Mouse (Mus musculus) limb, embryonic 14.5 days (tissue): ENCODE results near the gene Icos. TPM values are rescaled to one million over a fixed set of nuclear protein-coding genes. Genes with fewer than 3 reads are reported as not detected.

Experiments used
- ATAC-seq: fragments of 200-750 bp; cut with Nextera tagmentation; 2 replicates; pipeline ENCODE4 v1.8.0; 2017; ENCODE audit warnings: low read depth, moderate number of reproducible peaks, moderate TSS enrichment; ENCODE audit not compliant: low FRiP score
- DNase-seq: peaks from one replicate; pipeline ENCODE4 v3.0.0-alpha.2; 2015; ENCODE audit warnings: low spot score
- H3K27ac ChIP-seq: fragments of 300-500 bp; sonication (generic); replicated peaks from 2 replicates; pipeline ENCODE4 v1.5.1; 2014; ENCODE audit warnings: low read depth, mild to moderate bottlenecking, low read length, moderate library complexity, mixed read lengths
- H3K27me3 ChIP-seq: fragments of 300-500 bp; sonication (generic); 2 replicates; pipeline ENCODE4 v1.6.1; 2014; ENCODE audit warnings: low read length, mixed read lengths; ENCODE audit not compliant: control insufficient read depth, insufficient read depth
- H3K36me3 ChIP-seq: fragments of 300-500 bp; sonication (generic); 2 replicates; pipeline ENCODE4 v1.6.1; 2014; ENCODE audit warnings: mild to moderate bottlenecking, low read length, moderate library complexity, mixed read lengths; ENCODE audit not compliant: control insufficient read depth, insufficient read depth
- H3K4me1 ChIP-seq: fragments of 300-500 bp; sonication (generic); 2 replicates; pipeline ENCODE4 v1.6.1; 2014; ENCODE audit warnings: antibody characterized with exemption, low read length, mixed read lengths; ENCODE audit not compliant: control insufficient read depth, insufficient read depth
- H3K4me2 ChIP-seq: fragments of 300-500 bp; sonication (generic); replicated peaks from 2 replicates; pipeline ENCODE4 v1.6.1; 2014; ENCODE audit warnings: low read depth, mild to moderate bottlenecking, low read length, moderate library complexity; ENCODE audit not compliant: severe bottlenecking
- H3K4me3 ChIP-seq: fragments of 300-500 bp; sonication (generic); replicated peaks from 2 replicates; pipeline ENCODE4 v1.5.1; 2014; ENCODE audit warnings: low read length
- H3K9ac ChIP-seq: fragments of 300-500 bp; sonication (generic); 2 replicates; pipeline ENCODE4 v1.6.1; 2014; ENCODE audit warnings: mild to moderate bottlenecking, low read depth, low read length, moderate library complexity; ENCODE audit not compliant: severe bottlenecking
- H3K9me3 ChIP-seq: fragments of 300-500 bp; sonication (generic); 2 replicates; pipeline ENCODE4 v1.6.1; 2016; ENCODE audit warnings: low read length; ENCODE audit not compliant: control insufficient read depth
- POLR2A ChIP-seq: fragments of 200-500 bp; IDR thresholded peaks from 2 replicates; pipeline ENCODE4 v1.8.0; 2012; ENCODE audit warnings: inconsistent platforms, mild to moderate bottlenecking, moderate library complexity, borderline replicate concordance; ENCODE audit not compliant: insufficient read depth, insufficient read length; ENCODE audit errors: extremely low read depth
- WGBS: fragments of 180-500 bp; shearing (Covaris S2); extraction: QIAGEN DNeasy Blood & Tissue Kit; methylation state at CpG from one replicate; pipeline ENCODE4 v1.1.7; 2014; 5-methylcytosine and 5-hydroxymethylcytosine counted together
- polyA plus RNA-seq, 2 experiments: library from polyadenylated mRNA; depleted of rRNA in 1 of 2; stranded (reverse) in 1 of 2; unstranded in 1 of 2; fragments of >200 nt; fragmentation: Nextera tagmentation in 1 of 2; extraction: Ambion mirVana in 1 of 2; gene quantifications; 2 replicates each; pipeline versions ENCODE4 v1.2.1 to v1.2.3; 2012 to 2014

Gene Icos
- polyA plus RNA-seq, 2 experiments, result 0.62 to 0.65 TPM

DNA sequence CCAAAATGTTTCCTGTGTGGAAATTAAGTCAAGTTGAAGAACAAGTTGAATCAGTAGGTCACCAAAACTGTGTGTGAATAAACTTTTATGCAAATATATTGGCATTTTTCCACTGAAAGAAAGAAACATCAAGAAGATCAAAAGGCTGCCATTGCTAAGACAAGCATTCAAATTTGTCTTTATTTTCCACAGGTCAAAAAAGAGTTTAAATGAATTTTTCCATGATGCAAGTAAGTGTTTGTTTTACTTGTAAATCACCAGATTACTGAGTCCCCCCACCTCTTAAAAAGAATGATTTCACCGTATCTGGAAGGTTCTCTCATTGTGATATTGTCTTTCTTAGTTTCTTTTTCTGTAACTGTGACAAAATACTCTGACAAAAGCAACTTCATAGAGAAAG is 57.5 kb downstream of the Icos start:
- no peak overlapping the region for H3K4me2 ChIP-seq
- H3K9ac ChIP-seq, result no peak overlapping the region
- no peak for TF ChIP-seq POLR2A
- no peaks in the 10 kb centered on the region for H3K27me3 ChIP-seq
- DNase-seq (no peak), ATAC-seq (no peak)
- 76% methylated on average over 1 of the region's 1 CpGs for WGBS
- H3K4me1 ChIP-seq, result no peaks in the 10 kb centered on the region
- no peaks in the 10 kb centered on the region for H3K36me3 ChIP-seq
- no peak overlapping the region for H3K27ac ChIP-seq
- no peaks in the 10 kb centered on the region for H3K9me3 ChIP-seq
- H3K4me3 ChIP-seq, result no peak overlapping the region

DNA sequence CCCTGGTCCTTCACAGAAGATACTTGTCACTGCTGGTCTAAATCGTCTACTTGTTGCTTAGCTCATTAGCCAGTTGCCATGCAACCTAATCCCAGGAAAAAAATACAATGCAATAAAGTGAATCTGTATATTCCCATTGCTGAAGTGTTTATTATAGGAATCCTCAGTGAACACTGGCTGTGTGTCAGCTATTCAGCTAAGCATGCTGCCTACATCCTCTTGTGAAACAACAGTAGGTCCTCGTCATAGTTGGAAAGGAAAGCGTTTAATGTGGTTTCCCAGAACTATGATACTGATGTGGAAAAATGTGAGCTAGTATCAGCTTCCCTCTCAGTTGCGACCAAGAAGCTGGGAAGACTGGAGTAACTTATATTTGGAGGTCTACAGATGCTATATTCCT is 60.5 kb downstream of the Icos start:
- Histone ChIP-seq H3K4me1 (peaks cover 8% of the 10 kb centered on the region), H3K9ac (no peak overlapping the region), H3K27ac (no peak overlapping the region), H3K4me2 (no peak overlapping the region), H3K27me3 (no peaks in the 10 kb centered on the region), H3K4me3 (no peak overlapping the region), H3K36me3 (no peaks in the 10 kb centered on the region), H3K9me3 (no peaks in the 10 kb centered on the region)
- WGBS, result 65% methylated on average over 4 of the region's 4 CpGs
- DNase-seq (peak; percentile 45), ATAC-seq (peak; percentile 70)
- TF ChIP-seq POLR2A, result no peak

DNA sequence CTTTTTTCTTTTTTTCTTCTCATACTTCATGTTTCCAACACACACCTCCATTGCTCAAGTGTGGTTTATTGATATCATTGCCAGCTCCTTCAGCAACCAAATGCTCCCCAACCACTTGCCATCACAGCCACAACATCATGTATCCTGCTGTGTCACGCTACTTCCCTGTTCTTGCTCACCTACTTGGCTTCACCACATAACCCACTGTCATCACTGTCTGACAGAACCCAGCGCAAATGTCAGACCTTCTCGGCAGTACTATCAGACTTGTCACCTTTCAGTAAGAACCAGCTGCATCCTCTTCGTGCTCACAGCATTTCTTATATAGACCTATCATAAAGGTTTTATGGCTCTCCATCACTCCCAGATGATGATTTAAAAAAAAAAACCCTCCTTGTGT is 61.6 kb downstream of the Icos start:
- Histone ChIP-seq H3K9me3 (no peaks in the 10 kb centered on the region), H3K36me3 (no peaks in the 10 kb centered on the region), H3K9ac (no peak overlapping the region), H3K27ac (no peak overlapping the region), H3K4me3 (no peak overlapping the region), H3K27me3 (no peaks in the 10 kb centered on the region), H3K4me2 (no peak overlapping the region), H3K4me1 (peaks cover 13% of the 10 kb centered on the region)
- DNase-seq (no peak), ATAC-seq (no peak)
- WGBS, result 74% methylated on average over 4 of the region's 4 CpGs
- no peak for TF ChIP-seq POLR2A

DNA sequence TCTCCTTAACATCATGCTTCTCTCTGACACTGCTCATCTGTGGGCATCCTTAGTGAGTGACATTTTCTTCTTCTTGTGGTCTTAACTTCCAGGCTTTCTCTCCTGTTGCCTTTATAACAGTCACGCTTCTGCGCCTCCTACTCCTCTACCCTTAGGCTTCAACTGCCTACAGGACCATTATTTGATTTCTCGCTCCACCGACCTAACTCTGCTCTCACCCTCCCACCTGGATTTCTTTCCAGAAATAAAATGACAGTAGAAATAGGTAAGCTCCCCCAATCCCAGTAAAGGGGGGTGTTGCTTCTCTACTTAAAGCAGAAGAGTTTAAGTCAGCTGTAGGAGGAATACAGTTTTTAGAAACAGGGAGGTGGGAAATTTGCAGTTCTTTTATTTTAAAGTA is 62.7 kb downstream of the Icos start:
- Histone ChIP-seq H3K9ac (no peak overlapping the region), H3K27me3 (no peaks in the 10 kb centered on the region), H3K9me3 (no peaks in the 10 kb centered on the region), H3K36me3 (no peaks in the 10 kb centered on the region), H3K27ac (no peak overlapping the region), H3K4me1 (peaks cover 13% of the 10 kb centered on the region), H3K4me3 (no peak overlapping the region), H3K4me2 (no peak overlapping the region)
- no peak for TF ChIP-seq POLR2A
- DNase-seq (no peak), ATAC-seq (no peak)
- WGBS, result 89% methylated on average over 4 of the region's 4 CpGs

DNA sequence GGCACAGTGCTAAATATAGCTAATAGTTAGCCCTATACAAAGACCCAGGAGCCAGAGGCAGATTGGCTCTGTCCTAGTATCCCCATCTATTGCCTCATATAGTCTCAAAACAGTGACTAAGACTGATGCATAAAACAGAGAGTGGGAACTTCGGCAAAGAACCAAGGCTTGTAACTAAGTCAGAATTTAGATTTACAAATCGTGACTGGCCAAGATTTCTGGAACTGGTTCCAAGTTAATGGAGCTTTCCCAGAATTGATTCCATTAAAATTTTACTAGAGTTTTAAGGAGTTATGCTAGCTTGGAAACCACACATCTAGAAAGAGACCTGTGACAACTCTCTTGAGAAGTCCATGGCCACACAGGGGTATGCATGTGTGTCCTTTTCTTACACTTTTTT is 65.1 kb downstream of the Icos start:
- no peak overlapping the region for H3K27ac ChIP-seq
- ATAC-seq (peak; percentile 86), DNase-seq (peak; percentile 88)
- no peak overlapping the region for H3K9ac ChIP-seq
- H3K4me1 ChIP-seq, result peaks cover 13% of the 10 kb centered on the region
- no peak overlapping the region for H3K4me3 ChIP-seq
- no peak overlapping the region for H3K4me2 ChIP-seq
- no peaks in the 10 kb centered on the region for H3K9me3 ChIP-seq
- no peaks in the 10 kb centered on the region for H3K36me3 ChIP-seq
- WGBS, result 23% methylated on average over 2 of the region's 2 CpGs
- no peaks in the 10 kb centered on the region for H3K27me3 ChIP-seq
- TF ChIP-seq POLR2A, result no peak
